Mouse (Mus musculus) monocyte, adult 5-6 weeks (primary cell): ENCODE data around the gene Samd11. TPM values are rescaled to one million over a fixed set of nuclear protein-coding genes. Genes with fewer than 3 reads are reported as not detected.
A peak's percentile ranks its signal among the peaks of the same experiment; 100 is the strongest.

Experiments used
- ATAC-seq: fragments of 153-309, 156-312 bp; replicated peaks from 2 replicates; pipeline ENCODE4 v1.8.0; 2017; ENCODE audit warnings: mild to moderate bottlenecking; ENCODE audit not compliant: low TSS enrichment, insufficient number of reproducible peaks, severe bottlenecking, poor library complexity, low FRiP score
- total RNA-seq: library from RNA; stranded (forward); fragments of 200-1000, 200-491, 200-594 nt; gene quantifications from 3 replicates; pipeline ENCODE4 v1.2.3, GENCODE M21; 2017

The Samd11 gene
- 0.19 to 1.8 TPM (median 0.29 TPM) in 3 replicates for total RNA-seq

DNA sequence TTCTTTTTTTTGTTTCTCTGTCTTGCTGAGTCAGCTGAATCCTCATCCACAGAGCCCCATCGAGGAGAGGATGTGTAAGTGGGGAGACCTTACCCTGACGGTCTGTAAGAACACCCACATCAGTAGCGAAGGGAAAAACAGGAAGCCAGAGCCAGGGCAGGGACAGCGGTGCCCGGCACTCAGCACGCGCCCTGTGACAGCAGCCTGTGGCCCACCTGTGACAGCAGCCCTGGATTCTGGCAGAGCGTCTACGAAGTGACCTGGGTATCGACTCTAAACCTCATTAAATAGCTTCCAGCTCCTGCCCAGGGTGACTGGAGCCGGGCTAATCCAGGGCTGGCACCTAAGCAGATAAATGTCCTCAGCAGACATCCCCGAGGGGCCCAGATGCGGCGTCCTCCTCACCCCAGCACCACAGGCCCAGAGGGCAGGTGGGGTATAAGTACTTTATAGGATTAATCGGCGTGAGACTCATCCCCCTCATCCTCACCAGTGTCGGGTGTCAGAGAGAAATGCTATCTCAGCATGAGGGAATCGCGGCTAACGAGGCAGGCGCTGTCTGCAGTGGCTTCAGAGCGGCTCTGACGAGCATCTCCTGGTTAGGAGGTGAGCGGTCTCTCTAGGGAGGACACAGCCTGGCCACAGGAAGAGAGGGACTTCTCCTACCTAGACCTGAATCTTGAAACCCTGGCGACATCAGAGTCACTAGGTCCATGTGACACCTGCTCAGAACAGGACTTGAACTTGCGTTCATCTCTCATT lies at the start of gene Samd11:
TSS of gene Samd11 (minus strand) at position 580 of the 762 bp plus-strand sequence.
- ATAC-seq, result peak; percentile 64; the same call in 1 of the 2 replicates

DNA sequence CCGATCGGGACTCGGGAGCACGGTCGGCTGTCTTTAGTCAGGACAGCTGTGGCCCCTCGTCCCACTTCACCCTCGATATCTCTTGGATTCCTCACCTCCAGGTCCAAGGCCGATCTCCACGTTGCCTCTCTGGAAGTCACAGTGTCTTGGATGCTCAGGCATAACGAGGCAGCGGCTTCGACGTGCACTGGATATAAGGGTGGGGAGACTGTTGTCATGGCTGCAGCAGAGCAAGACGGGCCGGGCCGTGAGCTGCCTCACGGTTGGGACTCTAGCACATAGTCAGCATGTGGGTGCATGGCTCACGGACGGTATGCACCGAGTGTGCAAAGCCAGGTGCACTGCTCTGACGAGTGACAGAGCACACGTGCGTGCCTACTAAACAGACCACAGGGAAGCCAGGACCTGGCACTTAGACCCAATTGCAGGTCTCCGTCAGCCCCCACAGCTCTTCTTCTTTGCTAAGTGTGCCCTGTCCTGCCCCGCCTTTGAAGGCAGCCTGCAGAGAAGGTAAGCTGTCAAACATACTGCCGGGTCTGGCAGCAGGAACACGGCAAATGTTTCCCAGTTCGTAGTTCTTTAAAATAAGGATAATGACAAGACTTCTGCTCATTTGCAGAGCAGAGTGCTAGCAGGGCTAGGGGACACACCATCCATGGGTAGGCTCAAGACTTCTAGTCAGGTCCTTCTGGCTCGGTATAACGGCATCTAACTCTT lies 938 bp downstream of the Samd11 start:
- ATAC-seq, result peak; percentile 47

- ATAC-seq, result no peak
These were observed 2.4 kb downstream of the Samd11 start for GRCm38 (mm10) chr4:156253043-156253442.

- ATAC-seq, result 0 out of 2 replicates have a peak, but pooled peaks have one; percentile 28
These were observed 2.8 kb downstream of the Samd11 start for GRCm38 (mm10) chr4:156252619-156253018.

GRCm38 (mm10) chr4:156252140-156252539 lies 3.3 kb downstream of the Samd11 start:
- no peak for ATAC-seq

- no peak for ATAC-seq
These were observed 4.4 kb downstream of the Samd11 start for GRCm38 (mm10) chr4:156251081-156251480.

DNA sequence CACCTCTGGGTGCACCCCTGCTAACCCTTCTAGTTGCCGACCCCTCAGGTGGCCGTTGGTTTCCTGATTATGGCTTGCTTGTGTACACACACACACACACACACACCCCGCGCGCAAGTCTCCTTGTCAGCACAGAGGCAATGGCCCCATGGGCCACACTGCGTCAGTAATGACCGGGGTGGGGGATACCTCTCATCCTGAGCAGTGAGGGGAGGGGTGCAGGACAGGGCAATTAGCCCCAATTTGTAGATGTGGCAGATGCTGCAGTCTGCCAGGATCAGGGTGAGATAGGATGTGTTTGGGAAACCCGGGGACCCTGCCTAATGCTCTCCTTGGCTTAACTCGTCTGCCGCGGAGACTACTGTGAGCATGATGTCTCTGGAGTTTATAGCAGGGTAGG lies 5.9 kb downstream of the Samd11 start:
- no peak for ATAC-seq

DNA sequence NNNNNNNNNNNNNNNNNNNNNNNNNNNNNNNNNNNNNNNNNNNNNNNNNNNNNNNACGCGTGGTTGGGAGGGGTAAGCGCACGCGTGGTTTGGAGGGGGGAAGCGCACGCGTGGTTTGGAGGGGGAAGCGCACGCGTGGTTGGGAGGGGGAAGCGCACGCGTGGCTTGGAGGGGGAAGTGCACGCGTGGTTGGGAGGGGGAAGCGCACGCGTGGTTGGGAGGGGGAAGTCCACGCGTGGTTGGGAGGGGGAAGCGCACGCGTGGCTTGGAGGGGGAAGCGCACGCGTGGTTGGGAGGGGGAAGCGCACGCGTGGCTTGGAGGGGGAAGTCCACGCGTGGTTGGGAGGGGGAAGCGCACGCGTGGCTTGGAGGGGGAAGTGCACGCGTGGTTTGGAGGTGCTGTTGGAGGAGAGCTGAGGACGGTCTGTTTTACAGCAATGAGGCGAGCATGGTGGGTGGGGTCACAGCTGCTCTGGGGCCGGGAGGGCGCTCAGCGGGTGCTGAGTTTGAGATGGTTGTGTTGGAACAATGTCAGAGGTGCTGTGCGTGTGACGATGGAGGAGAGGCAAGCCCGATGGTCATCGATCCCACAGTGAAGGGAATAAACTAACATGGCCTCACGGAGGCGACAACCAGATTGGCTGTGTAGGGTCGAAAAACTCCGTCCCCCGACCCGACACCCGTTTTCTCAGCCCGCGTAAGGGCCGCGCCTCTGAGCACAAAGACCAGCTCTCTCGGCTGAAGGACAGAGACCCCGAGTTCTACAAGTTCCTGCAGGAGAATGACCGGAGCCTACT lies 18.6 kb downstream of the Samd11 start:
- ATAC-seq, result no peak

- ATAC-seq, result peak; percentile 48
These were observed 19.5 kb downstream of the Samd11 start, which contains the start of gene Noc2l for GRCm38 (mm10) chr4:156235808-156236533. Gene Noc2l, plus strand, starts transcription at chr4:156236010.

DNA sequence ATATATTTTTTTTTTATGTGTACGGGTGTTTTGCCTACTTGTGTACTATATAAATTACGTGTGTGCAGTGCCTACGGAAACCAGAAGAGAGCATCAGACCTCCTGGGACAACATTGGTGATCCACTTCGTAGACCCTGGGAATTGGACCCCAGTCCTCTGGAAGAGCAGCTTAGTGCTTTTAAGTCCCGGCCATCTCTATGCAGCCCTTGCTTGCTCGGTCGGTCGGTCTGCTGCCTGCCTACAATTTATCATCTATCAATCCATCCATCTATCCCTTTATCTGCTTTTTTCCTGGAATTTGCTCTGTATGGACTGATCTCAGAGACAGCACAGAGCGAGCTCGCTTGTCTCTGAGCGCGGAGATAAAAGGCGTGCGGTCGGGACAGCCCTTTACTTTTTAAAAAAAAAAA lies 20.1 kb downstream of the Samd11 start:
- no peak for ATAC-seq

GRCm38 (mm10) chr4:156234701-156235213 lies 20.7 kb downstream of the Samd11 start, which contains the start of gene Plekhn1:
Gene Plekhn1, minus strand, starts transcription at chr4:156234857.
- no peak for ATAC-seq

DNA sequence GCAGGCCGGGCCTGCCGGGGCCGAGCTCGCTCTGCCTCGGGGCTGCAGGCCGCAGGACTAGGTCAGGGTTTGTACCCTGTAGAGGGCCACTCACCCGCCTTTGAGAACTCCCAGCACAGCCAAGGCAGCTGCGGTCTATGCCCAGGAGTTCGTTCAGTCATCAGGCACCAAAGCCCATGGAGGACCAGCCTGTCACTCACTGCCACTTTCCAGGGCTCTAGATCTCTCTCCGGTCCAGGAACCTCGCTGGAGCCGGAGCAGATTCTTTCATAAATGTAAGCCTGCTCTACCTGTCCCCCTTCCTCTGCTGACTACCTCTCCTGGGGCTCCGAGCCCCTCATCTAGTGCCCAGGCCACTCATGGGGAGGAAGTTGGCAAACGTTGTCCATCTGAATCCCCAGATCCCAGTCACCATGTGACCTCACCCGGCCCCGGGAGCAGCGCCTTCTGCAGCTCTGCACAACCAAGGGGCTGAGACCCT lies 21.4 kb downstream of the Samd11 start:
- ATAC-seq, result no peak

- no peak for ATAC-seq
These were observed 26.9 kb downstream of the Samd11 start for GRCm38 (mm10) chr4:156228393-156229024.

DNA sequence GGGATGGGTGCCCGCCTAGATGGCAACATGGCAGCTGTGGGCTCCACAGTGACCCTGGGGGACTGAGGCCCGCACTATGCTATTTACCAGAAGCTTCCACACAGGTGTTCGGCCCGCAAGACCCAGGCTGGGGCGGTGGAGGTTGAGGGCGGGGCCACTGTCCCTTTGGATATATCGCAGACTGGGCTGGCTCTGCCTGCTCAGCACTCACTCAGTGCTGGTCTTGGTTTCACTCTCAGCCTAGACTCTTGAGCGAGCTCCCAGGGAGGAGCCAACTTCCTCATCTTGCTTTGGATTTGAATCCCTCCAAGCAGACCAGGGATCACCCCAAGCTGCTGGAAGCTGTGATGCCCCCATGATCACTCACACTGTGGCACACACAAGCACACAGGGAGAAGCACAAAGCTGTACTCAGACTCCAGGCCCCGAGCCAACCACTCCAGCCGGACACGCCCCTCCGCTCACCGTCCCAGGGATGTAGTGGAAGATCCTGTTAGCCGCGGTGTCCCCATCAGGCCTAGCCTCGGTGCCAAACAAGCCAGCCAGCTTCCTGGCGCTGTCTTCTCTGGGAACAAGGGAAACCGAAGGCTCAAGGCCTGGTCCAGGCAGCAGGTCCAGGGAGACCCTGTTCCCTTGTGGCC lies 27.6 kb downstream of the Samd11 start:
- no peak for ATAC-seq

DNA sequence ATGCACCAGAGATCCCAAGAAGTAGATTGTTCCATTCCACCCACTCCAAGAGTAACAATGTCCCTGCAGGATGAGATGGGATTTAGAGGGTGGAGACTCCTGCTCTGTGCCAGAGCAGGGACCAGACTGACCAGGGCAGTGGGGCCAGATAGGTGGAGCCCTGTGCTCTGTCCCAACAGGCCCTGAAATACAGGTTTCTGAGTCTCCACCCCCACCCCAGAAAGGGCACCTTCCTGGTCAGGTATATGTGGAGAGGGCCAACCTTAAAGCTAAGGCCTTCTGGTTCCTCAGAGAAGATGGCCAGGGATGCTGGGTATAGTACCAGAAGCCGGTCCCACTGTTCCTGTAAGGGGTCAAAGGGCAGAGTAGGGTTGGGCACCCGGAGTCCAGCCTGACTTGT lies 31.2 kb downstream of the Samd11 start:
- ATAC-seq, result no peak

- ATAC-seq, result no peak
These were observed 35.5 kb downstream of the Samd11 start for GRCm38 (mm10) chr4:156219936-156220335.

GRCm38 (mm10) chr4:156217838-156218237 lies 37.6 kb downstream of the Samd11 start:
- ATAC-seq, result no peak
